10 mouse cellular contexts compared by ENCODE assay signal in the genomic region with DNA sequence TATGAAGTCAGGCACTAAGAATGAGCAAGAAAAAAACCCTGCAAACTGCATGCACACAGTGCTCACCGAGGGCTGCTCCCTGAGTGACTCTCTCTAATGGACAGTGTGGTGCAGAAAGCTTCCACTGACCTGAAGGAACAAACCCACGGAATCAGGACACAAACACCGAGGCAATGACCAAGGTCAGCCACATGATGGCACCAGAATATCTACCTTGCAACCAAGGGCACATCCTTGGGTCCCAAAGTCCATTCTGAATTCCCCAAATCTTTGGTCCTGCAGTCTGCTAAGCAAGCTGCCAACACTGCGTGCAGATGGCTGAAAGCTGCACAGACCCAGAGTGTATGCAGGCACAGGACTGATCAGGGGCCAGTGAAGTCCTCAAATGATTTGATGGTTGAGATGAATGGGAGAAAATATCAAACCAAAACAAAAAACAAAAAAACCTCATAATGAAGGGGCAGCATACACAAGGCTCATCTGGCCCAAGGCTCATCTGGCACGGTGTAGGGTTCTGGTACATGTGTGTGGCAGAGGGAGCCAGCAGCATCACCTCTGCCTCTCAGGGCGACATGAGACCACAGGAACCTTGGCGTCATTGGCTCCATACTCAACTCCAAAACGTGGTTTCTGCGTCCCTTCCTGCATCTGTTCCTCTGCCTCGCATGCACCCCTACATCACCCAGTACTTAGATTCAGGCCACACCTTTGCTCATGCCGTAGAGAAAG.
DNase-seq lines count a peak whose midpoint lies in the region; ATAC-seq lines count a peak whose summit lies in the region.
"Had no signal": no experiment of that assay in that cellular context is flagged by ENCODE, and none has a peak within 500 bp of the region (broad histone marks: within the 10 kb centered on the region; RNA-seq: fewer than 3 reads in every experiment).

No protein-coding gene starts in this region.

- DNase-seq in adrenal gland, adult (ENCODE audit: inconsistent age in 2 of 2, low spot score in 1 of 2), result peak; percentile 63 to 85
- no peak for DNase-seq in adrenal gland, postnatal 4 days (ENCODE audit: low spot score in 2 of 2)
- DNase-seq in MN1 (ENCODE audit: low spot score), result peak; percentile 67
- peak; percentile 82 to 83 for DNase-seq in cerebellum, postnatal 10 days
- DNase-seq in hindbrain, embryonic 10.5 days (ENCODE audit: low spot score), result peak; percentile 50
- DNase-seq in left cerebral cortex, postnatal 14 days (ENCODE audit: low spot score in 2 of 2), result peak; percentile 32 to 57

- intact Hi-C loops in left cerebral cortex, postnatal 14 days (cut with DNase I), result loop anchor here (10.0 kb wide), 1 partner anchor 239 kb away; a partner anchor contains a TSS

- no peaks in the 10 kb centered on the region for H3K9me3 ChIP-seq in hindbrain, embryonic 10.5 days
- no peaks in the 10 kb centered on the region for H3K9me3 ChIP-seq in midbrain, embryonic 16.5 days (replicated peaks; ENCODE audit: control insufficient read depth, low read length, poor library complexity, severe bottlenecking)
- H3K9me3 ChIP-seq: heart, embryonic 13.5 days had no signal

- no peak overlapping the region for H3K27ac ChIP-seq in hindbrain, embryonic 10.5 days
- no peak overlapping the region for H3K27ac ChIP-seq in midbrain, embryonic 16.5 days (ENCODE audit: low read length)
- H3K27ac ChIP-seq: heart, embryonic 13.5 days had no signal

- H3K4me2 ChIP-seq in midbrain, embryonic 16.5 days (ENCODE audit: low read length), result no peak overlapping the region
- H3K4me2 ChIP-seq: heart, embryonic 13.5 days had no signal

- no peaks in the 10 kb centered on the region for H3K27me3 ChIP-seq in hindbrain, embryonic 10.5 days (ENCODE audit: insufficient read depth, poor library complexity, severe bottlenecking)
- H3K27me3 ChIP-seq in midbrain, embryonic 16.5 days (ENCODE audit: control insufficient read depth, insufficient read depth, low read depth, low read length), result no peaks in the 10 kb centered on the region
- H3K27me3 ChIP-seq: heart, embryonic 13.5 days had no signal

- no peak overlapping the region for H3K4me3 ChIP-seq in hindbrain, embryonic 10.5 days
- H3K4me3 ChIP-seq in midbrain, embryonic 16.5 days (ENCODE audit: low read depth, low read length), result no peak overlapping the region
- H3K4me3 ChIP-seq: heart, embryonic 13.5 days; myocyte had no signal

- H3K36me3 ChIP-seq in hindbrain, embryonic 10.5 days, result peaks cover 99% of the 10 kb centered on the region
- H3K36me3 ChIP-seq in midbrain, embryonic 16.5 days (ENCODE audit: control insufficient read depth, insufficient read depth, low read length), result peaks cover 20% of the 10 kb centered on the region

- H3K4me1 ChIP-seq in hindbrain, embryonic 10.5 days (replicated peaks), result no peaks in the 10 kb centered on the region
- no peaks in the 10 kb centered on the region for H3K4me1 ChIP-seq in midbrain, embryonic 16.5 days (ENCODE audit: control insufficient read depth, insufficient read depth, low read length)
- H3K4me1 ChIP-seq: heart, embryonic 13.5 days had no signal

- ATAC-seq in midbrain, embryonic 16.5 days, result peak; percentile 63; the same call in 1 of the 2 replicates
- ATAC-seq in activated CD4-positive, CD25-positive, alpha-beta regulatory T cell, adult 4 months, result no peak

- H3K9ac ChIP-seq in midbrain, embryonic 16.5 days (ENCODE audit: low read depth, low read length), result no peak overlapping the region
- H3K9ac ChIP-seq: heart, embryonic 13.5 days had no signal

- 81% methylated on average over 11 of the region's 11 CpGs for WGBS in hindbrain, embryonic 10.5 days
- 73% methylated on average over 11 of the region's 11 CpGs for WGBS in midbrain, embryonic 16.5 days

Comparison
In these comparisons a context has a peak if more than half of its experiments do, and no peak if none do; other contexts are left out.
1. DNase-seq: peak in adrenal gland, adult (2 of 2), MN1 (single experiment), cerebellum, postnatal 10 days (2 of 2), hindbrain, embryonic 10.5 days (single experiment) and left cerebral cortex, postnatal 14 days (2 of 2); none in adrenal gland, postnatal 4 days (0 of 2).